Mouse (Mus musculus): Measurements from ENCODE around the gene Enthd1.

GRCm38 (mm10) chr15:80460011-80460410 lies 104.9 kb downstream of the Enthd1 start:
- TF ChIP-seq POLR2A (IDR thresholded peaks at IDR 0.05; ENCODE audit: insufficient read depth, low read depth, low read length) (no peak), CTCF (IDR thresholded peaks at IDR 0.05) (no peak), EP300 (IDR thresholded peaks at IDR 0.05; ENCODE audit: insufficient read depth, low read depth, low read length) (no peak)
